Mouse (Mus musculus) MEL (cell line): ENCODE results near the gene Foxd1. TPM values are rescaled to one million over a fixed set of nuclear protein-coding genes. Genes with fewer than 3 reads are reported as not detected.

ENCODE experiments used
- DNase-seq: peaks from one replicate; pipeline ENCODE4 v3.0.0; 2011; ENCODE audit warnings: low read depth, low spot score
- H3K27ac ChIP-seq: 2 replicates; pipeline ENCODE4 v1.5.1; 2012; ENCODE audit warnings: low read depth, mild to moderate bottlenecking, control low read depth, low read length, moderate library complexity; ENCODE audit not compliant: control insufficient read depth
- H3K27me3 ChIP-seq, 2 experiments: fragments of 150-350 bp in 1 of 2; sonication (generic) in 1 of 2; 2 replicates each; pipeline ENCODE4 v1.6.1; 2012; ENCODE audit warnings: low read length in 2 of 2, mild to moderate bottlenecking in 2 of 2, improper control_type of control experiment in 1 of 2, moderate library complexity in 1 of 2; ENCODE audit not compliant: insufficient read depth in 2 of 2, control insufficient read depth in 1 of 2
- H3K36me3 ChIP-seq, 2 experiments: 2 replicates each; pipeline ENCODE4 v1.6.1; 2012 to 2014; ENCODE audit warnings: low read length in 2 of 2, improper control_type of control experiment in 1 of 2, inconsistent platforms in 1 of 2, mild to moderate bottlenecking in 1 of 2; ENCODE audit not compliant: insufficient read depth in 2 of 2, control insufficient read depth in 1 of 2
- H3K4me1 ChIP-seq, 2 experiments: fragments of 150-350 bp in 1 of 2; sonication (generic) in 1 of 2; 2 replicates each; pipeline ENCODE4 v1.6.1; 2012; ENCODE audit warnings: low read length in 2 of 2, improper control_type of control experiment in 1 of 2, mild to moderate bottlenecking in 1 of 2; ENCODE audit not compliant: insufficient read depth in 2 of 2, control insufficient read depth in 1 of 2
- H3K4me3 ChIP-seq, 2 experiments: fragments of 150-350 bp in 1 of 2; sonication (generic) in 1 of 2; 2 replicates each; pipeline ENCODE4 v1.5.1; 2012; ENCODE audit warnings: low read depth in 2 of 2, low read length in 2 of 2, mild to moderate bottlenecking in 2 of 2, moderate library complexity in 2 of 2, control low read depth in 1 of 2, improper control_type of control experiment in 1 of 2; ENCODE audit not compliant: control insufficient read depth in 1 of 2, insufficient read depth in 1 of 2
- H3K79me2 ChIP-seq: 2 replicates; pipeline ENCODE4 v1.6.1; 2012; ENCODE audit warnings: mild to moderate bottlenecking, low read length, moderate library complexity; ENCODE audit not compliant: control insufficient read depth, poor library complexity, insufficient read depth
- H3K9ac ChIP-seq: 2 replicates; pipeline ENCODE4 v1.6.1; 2012; ENCODE audit warnings: low read depth, mild to moderate bottlenecking, control low read depth, low read length, moderate library complexity; ENCODE audit not compliant: control insufficient read depth, poor library complexity, severe bottlenecking
- H3K9me3 ChIP-seq: fragments of 150-350 bp; sonication (generic); replicated peaks from 2 replicates; pipeline ENCODE4 v1.6.1; 2012; ENCODE audit warnings: mild to moderate bottlenecking, low read length, improper control_type of control experiment, moderate library complexity; ENCODE audit not compliant: insufficient read depth
- CHD2 ChIP-seq: IDR thresholded peaks from 2 replicates; pipeline ENCODE4 v1.6.1; 2011; ENCODE audit warnings: low read length, improper control_type of control experiment
- CTCF ChIP-seq, 3 experiments: IDR thresholded peaks in 2 of 3; conservative IDR thresholded peaks in 1 of 3; 2 replicates each; pipeline ENCODE4 v1.5.1; 2011 to 2012; ENCODE audit warnings: low read length in 3 of 3, low read depth in 2 of 3, mild to moderate bottlenecking in 2 of 3, improper control_type of control experiment in 1 of 3, inconsistent platforms in 1 of 3, mixed read lengths in 1 of 3, moderate library complexity in 1 of 3; ENCODE audit not compliant: control insufficient read depth in 1 of 3, insufficient read depth in 1 of 3, poor library complexity in 1 of 3, severe bottlenecking in 1 of 3
- E2F4 ChIP-seq: IDR thresholded peaks from 2 replicates; pipeline ENCODE4 v1.6.1; 2011; ENCODE audit warnings: low read depth, low read length, improper control_type of control experiment, borderline replicate concordance
- ELF1 ChIP-seq: IDR thresholded peaks from 2 replicates; pipeline ENCODE4 v1.6.1; 2014; ENCODE audit warnings: low read depth, mild to moderate bottlenecking, inconsistent platforms, low read length, improper control_type of control experiment, moderate library complexity
- GABPA ChIP-seq: IDR thresholded peaks from 2 replicates; pipeline ENCODE4 v1.6.1; 2012; ENCODE audit warnings: low read depth, mild to moderate bottlenecking, inconsistent platforms, low read length, improper control_type of control experiment, moderate library complexity
- GATA1 ChIP-seq: IDR thresholded peaks from 2 replicates; pipeline ENCODE4 v1.6.1; 2011; ENCODE audit warnings: low read depth, low read length, improper control_type of control experiment
- JUND ChIP-seq: IDR thresholded peaks from 2 replicates; pipeline ENCODE4 v1.6.1; 2011; ENCODE audit warnings: low read depth, mild to moderate bottlenecking, improper control_type of control experiment, low read length
- KAT2A ChIP-seq: conservative IDR thresholded peaks from 2 replicates; pipeline ENCODE4 v1.6.1; 2012; ENCODE audit warnings: low read depth, low read length, improper control_type of control experiment, inconsistent platforms
- MAFK ChIP-seq: IDR thresholded peaks from 2 replicates; pipeline ENCODE4 v1.6.1; 2011; ENCODE audit warnings: low read depth, mild to moderate bottlenecking, low read length, improper control_type of control experiment, borderline replicate concordance
- MAZ ChIP-seq: IDR thresholded peaks from 2 replicates; pipeline ENCODE4 v1.6.1; 2012; ENCODE audit warnings: low read depth, mild to moderate bottlenecking, inconsistent platforms, low read length, improper control_type of control experiment
- MEF2A ChIP-seq: IDR thresholded peaks from 2 replicates; pipeline ENCODE4 v1.6.1; 2014; ENCODE audit warnings: low read depth, mild to moderate bottlenecking, inconsistent platforms, low read length, improper control_type of control experiment; ENCODE audit not compliant: poor library complexity, insufficient replicate concordance, severe bottlenecking; ENCODE audit errors: extremely low read depth
- MYB ChIP-seq: IDR thresholded peaks from 2 replicates; pipeline ENCODE4 v1.6.1; 2011; ENCODE audit warnings: mild to moderate bottlenecking, low read depth, low read length, improper control_type of control experiment
- MYC ChIP-seq: IDR thresholded peaks from 2 replicates; pipeline ENCODE4 v1.6.1; 2011; ENCODE audit warnings: low read depth, mild to moderate bottlenecking, low read length, improper control_type of control experiment, moderate library complexity
- POLR2A ChIP-seq, 2 experiments: IDR thresholded peaks; 2 replicates each; pipeline ENCODE4 v1.6.1; 2011 to 2012; ENCODE audit warnings: low read length in 2 of 2, mild to moderate bottlenecking in 2 of 2, control low read depth in 1 of 2, improper control_type of control experiment in 1 of 2, low read depth in 1 of 2, moderate library complexity in 1 of 2; ENCODE audit not compliant: control insufficient read depth in 1 of 2, insufficient read depth in 1 of 2, poor library complexity in 1 of 2
- POLR2AphosphoS2 ChIP-seq: IDR thresholded peaks from 2 replicates; pipeline ENCODE4 v1.6.1; 2011; ENCODE audit warnings: low read length, improper control_type of control experiment
- SIN3A ChIP-seq: IDR thresholded peaks from 2 replicates; pipeline ENCODE4 v1.6.1; 2012; ENCODE audit warnings: low read length, improper control_type of control experiment, inconsistent platforms
- SMC3 ChIP-seq: IDR thresholded peaks from 2 replicates; pipeline ENCODE4 v1.6.1; 2011; ENCODE audit warnings: low read depth, low read length, improper control_type of control experiment
- TAL1 ChIP-seq: IDR thresholded peaks from 2 replicates; pipeline ENCODE4 v1.6.1; 2012; ENCODE audit warnings: mild to moderate bottlenecking, inconsistent platforms, low read length, moderate library complexity, mixed read lengths
- TBP ChIP-seq: IDR thresholded peaks from 2 replicates; pipeline ENCODE4 v1.8.0; 2011; ENCODE audit warnings: low read depth, low read length, improper control_type of control experiment
- TCF12 ChIP-seq: IDR thresholded peaks from 2 replicates; pipeline ENCODE4 v1.6.1; 2014; ENCODE audit warnings: low read depth, mild to moderate bottlenecking, inconsistent platforms, low read length, improper control_type of control experiment, moderate library complexity
- UBTF ChIP-seq: IDR thresholded peaks from 2 replicates; pipeline ENCODE4 v1.6.1; 2012; ENCODE audit warnings: low read depth, mild to moderate bottlenecking, inconsistent platforms, low read length, improper control_type of control experiment, moderate library complexity, borderline replicate concordance; ENCODE audit not compliant: insufficient read depth
- USF1 ChIP-seq: IDR thresholded peaks from 2 replicates; pipeline ENCODE4 v1.6.1; 2014; ENCODE audit warnings: low read depth, mild to moderate bottlenecking, inconsistent platforms, low read length, improper control_type of control experiment, moderate library complexity
- ZKSCAN1 ChIP-seq: IDR thresholded peaks from 2 replicates; pipeline ENCODE4 v1.6.1; 2012; ENCODE audit warnings: low read depth, mild to moderate bottlenecking, inconsistent platforms, low read length, improper control_type of control experiment, moderate library complexity
- polyA plus RNA-seq, 2 experiments: library from polyadenylated mRNA; stranded (reverse) in 1 of 2; unstranded in 1 of 2; fragments of >175 nt in 1 of 2; fragments of >200 nt in 1 of 2; gene quantifications; 2 replicates each; pipeline versions ENCODE4 v1.2.1 to v1.2.4; 2012; ENCODE audit warnings: low replicate concordance in 2 of 2, low read depth in 1 of 2; ENCODE audit not compliant: insufficient read length in 2 of 2, insufficient read depth in 1 of 2, missing spikeins in 1 of 2
- total RNA-seq: library from RNA; depleted of rRNA; stranded (reverse); fragments of 300-350 nt; gene quantifications from 2 replicates; pipeline ENCODE4 v1.2.3, GENCODE M21; 2012

Gene Foxd1
- total and polyA plus RNA-seq, 3 experiments: not detected

GRCm38 (mm10) chr13:98306393-98306792 is 47.6 kb upstream of the Foxd1 start:
- TF ChIP-seq E2F4 (no peak), USF1 (no peak), TBP (no peak), MYC (no peak), GABPA (no peak), TAL1 (no peak), CTCF (IDR thresholded peaks at IDR 0.05 in 2 of 3, conservative IDR thresholded peaks at IDR 0.05 in 1 of 3; ENCODE audit: control insufficient read depth in 1 of 3, insufficient read depth in 1 of 3, low read depth in 2 of 3, low read length in 3 of 3, poor library complexity in 1 of 3, severe bottlenecking in 1 of 3) (no peak), UBTF (no peak), TCF12 (no peak), CHD2 (no peak), GATA1 (no peak), MAFK (no peak), MYB (no peak)
- Histone ChIP-seq H3K27ac (no peak overlapping the region), H3K79me2 (peaks cover 4% of the 10 kb centered on the region; the same call in 1 of the 2 replicates), H3K9me3 (no peaks in the 10 kb centered on the region), H3K9ac (no peak overlapping the region), H3K36me3 (peaks cover 15 to 26% of the 10 kb centered on the region in 2 experiments), H3K4me1 (peaks cover 0 to 3% of the 10 kb centered on the region in 2 experiments; a peak in 2 of 4 replicates), H3K27me3 (no peaks in the 10 kb centered on the region), H3K4me3 (no peak overlapping the region)
- no peak for DNase-seq

DNA sequence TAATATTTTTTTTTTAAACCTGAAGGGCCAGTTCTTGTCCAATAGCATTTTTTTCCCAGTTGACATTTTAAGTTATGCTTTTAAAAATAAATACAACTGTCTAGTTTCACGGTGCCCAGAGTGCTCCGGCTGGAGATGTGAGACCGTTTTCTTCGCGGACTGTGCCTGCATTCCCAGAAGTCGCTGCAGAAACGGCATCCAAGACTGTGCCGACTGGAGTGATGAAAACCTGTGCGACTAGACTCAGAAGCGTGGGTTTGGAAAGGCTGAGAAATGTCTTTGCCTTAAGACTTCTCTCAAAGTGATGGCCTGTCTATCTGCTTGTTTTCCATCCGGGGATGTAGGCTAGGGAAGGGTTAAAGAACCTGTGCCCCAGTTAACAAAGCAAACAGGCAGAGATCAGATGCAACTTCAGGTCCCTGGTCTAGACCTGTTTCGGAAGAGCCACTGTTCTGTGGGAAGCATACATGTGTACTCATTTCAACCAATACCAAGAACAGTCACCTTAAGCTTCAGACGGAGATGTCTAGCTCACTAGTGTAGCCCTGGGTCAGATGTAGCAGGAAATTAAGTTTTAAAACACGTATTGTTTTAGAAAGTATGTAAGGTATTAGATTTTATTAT is 47.1 kb upstream of the Foxd1 start:
- H3K9me3 ChIP-seq: no peaks in the 10 kb centered on the region
- H3K27me3 ChIP-seq: no peaks in the 10 kb centered on the region
- H3K4me1 ChIP-seq: peaks cover under 1 to 3% of the 10 kb centered on the region in 2 experiments; a peak in 3 of 4 replicates
- H3K79me2 ChIP-seq: peaks cover 5% of the 10 kb centered on the region; the same call in 1 of the 2 replicates
- no peak overlapping the region for H3K27ac ChIP-seq
- peaks cover 20 to 32% of the 10 kb centered on the region in 2 experiments for H3K36me3 ChIP-seq
- H3K4me3 ChIP-seq: no peak overlapping the region
- TF ChIP-seq CTCF (IDR thresholded peaks at IDR 0.05 in 2 of 3, conservative IDR thresholded peaks at IDR 0.05 in 1 of 3; ENCODE audit: control insufficient read depth in 1 of 3, insufficient read depth in 1 of 3, low read depth in 2 of 3, low read length in 3 of 3, poor library complexity in 1 of 3, severe bottlenecking in 1 of 3): no peak
- no peak for TF ChIP-seq SMC3
- TF ChIP-seq ZKSCAN1: no peak
- no peak for TF ChIP-seq MAZ
- TF ChIP-seq POLR2AphosphoS2: peak; percentile 84; the same call in 1 of the 2 replicates
- TF ChIP-seq E2F4: no peak
- TF ChIP-seq KAT2A: no peak
- TF ChIP-seq MEF2A: no peak
- TF ChIP-seq GATA1: no peak
- no peak for TF ChIP-seq ELF1
- TF ChIP-seq JUND: no peak
- 0 out of 4 replicates have a peak, but pooled peaks of 1 of the 2 experiments have one; percentile 18 for TF ChIP-seq POLR2A (IDR thresholded peaks at IDR 0.05; ENCODE audit: control insufficient read depth in 1 of 2, insufficient read depth in 1 of 2, low read depth in 1 of 2, low read length in 2 of 2, poor library complexity in 1 of 2)
- TF ChIP-seq SIN3A: no peak
- H3K9ac ChIP-seq: no peak overlapping the region
- no peak for DNase-seq
